Mouse (Mus musculus) bone marrow, adult 2 months (tissue): ENCODE data around the gene Pla2g5. TPM values are rescaled to one million over a fixed set of nuclear protein-coding genes. Genes with fewer than 3 reads are reported as not detected.

Experiments used
- H3K27ac ChIP-seq: fragments of 200-500 bp; 2 replicates; pipeline ENCODE4 v1.5.1; 2012; ENCODE audit warnings: low read depth, mild to moderate bottlenecking, control low read depth, inconsistent platforms, low read length; ENCODE audit not compliant: control insufficient read depth, poor library complexity, insufficient read depth
- H3K4me1 ChIP-seq: fragments of 200-500 bp; 2 replicates; pipeline ENCODE4 v1.6.1; 2011; ENCODE audit warnings: low read length; ENCODE audit not compliant: control insufficient read depth, insufficient read depth
- H3K4me3 ChIP-seq: fragments of 200-500 bp; replicated peaks from 2 replicates; pipeline ENCODE3; 2011; ENCODE audit warnings: mild to moderate bottlenecking, low read depth, low read length, control low read depth; ENCODE audit not compliant: control insufficient read depth
- CTCF ChIP-seq: fragments of 200-500 bp; IDR thresholded peaks from 2 replicates; pipeline ENCODE4 v1.5.1; 2011; ENCODE audit warnings: low read length, control low read depth; ENCODE audit not compliant: control insufficient read depth, insufficient read depth
- POLR2A ChIP-seq: fragments of 200-500 bp; IDR thresholded peaks from 2 replicates; pipeline ENCODE4 v1.6.1; 2011; ENCODE audit warnings: low read depth, mild to moderate bottlenecking, control low read depth, low read length, borderline replicate concordance; ENCODE audit not compliant: control insufficient read depth
- WGBS: fragments of 180-500 bp; shearing (Covaris S2); methylation state at CpG from one replicate; pipeline ENCODE4 v1.1.7; 2018; 5-methylcytosine and 5-hydroxymethylcytosine counted together
- polyA plus RNA-seq: library from polyadenylated mRNA; stranded (reverse); fragments of >200 nt; gene quantifications from 2 replicates; pipeline ENCODE4 v1.2.4, GENCODE M21; 2011; ENCODE audit warnings: low replicate concordance; ENCODE audit not compliant: missing spikeins, insufficient read depth, insufficient read length

The Pla2g5 gene
- polyA plus RNA-seq, 1 experiment, result not detected

- Histone ChIP-seq H3K27ac (no peak overlapping the region), H3K4me3 (no peak overlapping the region), H3K4me1 (no peaks in the 10 kb centered on the region)
- TF ChIP-seq POLR2A (no peak), CTCF (no peak)
- WGBS, result 70% methylated on average over 12 of the region's 12 CpGs
Measured at GRCm38 (mm10) chr4:138800134-138800744, 63.0 kb downstream of the Pla2g5 start.

- 59% methylated on average over 4 of the region's 4 CpGs for WGBS
- no peak overlapping the region for H3K4me3 ChIP-seq
- H3K27ac ChIP-seq, result no peak overlapping the region
- H3K4me1 ChIP-seq, result no peaks in the 10 kb centered on the region
- TF ChIP-seq POLR2A (no peak), CTCF (no peak)
Measured at GRCm38 (mm10) chr4:138797217-138797570, 66.1 kb downstream of the Pla2g5 start.

GRCm38 (mm10) chr4:138796513-138797216 lies 66.6 kb downstream of the Pla2g5 start:
- TF ChIP-seq CTCF (no peak), POLR2A (no peak)
- Histone ChIP-seq H3K4me1 (no peaks in the 10 kb centered on the region), H3K4me3 (no peak overlapping the region), H3K27ac (no peak overlapping the region)
- 32% methylated on average over 6 of the region's 6 CpGs for WGBS

GRCm38 (mm10) chr4:138794344-138794743 lies 68.9 kb downstream of the Pla2g5 start:
- Histone ChIP-seq H3K4me3 (no peak overlapping the region), H3K27ac (no peak overlapping the region), H3K4me1 (no peaks in the 10 kb centered on the region)
- TF ChIP-seq CTCF (no peak), POLR2A (no peak)
- 74% methylated on average over 6 of the region's 6 CpGs for WGBS

- no peak for TF ChIP-seq CTCF
- TF ChIP-seq POLR2A, result no peak
- Histone ChIP-seq H3K4me1 (no peaks in the 10 kb centered on the region), H3K4me3 (no peak overlapping the region), H3K27ac (no peak overlapping the region)
- WGBS, result 53% methylated on average over 2 of the region's 2 CpGs
Measured at GRCm38 (mm10) chr4:138793276-138793675, 70.0 kb downstream of the Pla2g5 start.

- 38% methylated on average over 9 of the region's 9 CpGs for WGBS
- H3K4me1 ChIP-seq, result no peaks in the 10 kb centered on the region
- no peak overlapping the region for H3K27ac ChIP-seq
- TF ChIP-seq CTCF (no peak), POLR2A (no peak)
- no peak overlapping the region for H3K4me3 ChIP-seq
Measured at GRCm38 (mm10) chr4:138792599-138792998, 70.7 kb downstream of the Pla2g5 start.

- Histone ChIP-seq H3K4me3 (no peak overlapping the region), H3K27ac (no peak overlapping the region), H3K4me1 (no peaks in the 10 kb centered on the region)
- WGBS, result 64% methylated on average over 6 of the region's 6 CpGs
- TF ChIP-seq POLR2A (no peak), CTCF (no peak)
Measured at GRCm38 (mm10) chr4:138791452-138791851, 71.8 kb downstream of the Pla2g5 start.

GRCm38 (mm10) chr4:138788381-138788780 lies 74.9 kb downstream of the Pla2g5 start:
- no peaks in the 10 kb centered on the region for H3K4me1 ChIP-seq
- WGBS, result 73% methylated on average over 4 of the region's 4 CpGs
- TF ChIP-seq CTCF (no peak), POLR2A (no peak)
- no peak overlapping the region for H3K4me3 ChIP-seq
- no peak overlapping the region for H3K27ac ChIP-seq

GRCm38 (mm10) chr4:138786141-138786540 lies 77.1 kb downstream of the Pla2g5 start:
- H3K4me1 ChIP-seq, result no peaks in the 10 kb centered on the region
- WGBS, result under 1% methylated on average over 4 of the region's 4 CpGs
- TF ChIP-seq CTCF (no peak), POLR2A (no peak)
- H3K27ac ChIP-seq, result no peak overlapping the region
- no peak overlapping the region for H3K4me3 ChIP-seq
